Mouse (Mus musculus): ENCODE data around the gene Lcp2. TPM values are rescaled to one million over a fixed set of nuclear protein-coding genes. Genes with fewer than 3 reads are reported as not detected.
A peak's percentile ranks its signal among the peaks of the same experiment; 100 is the strongest.

The Lcp2 gene
- polyA plus RNA-seq, 1 experiment from 2014 or later, result 9.5 TPM

DNA sequence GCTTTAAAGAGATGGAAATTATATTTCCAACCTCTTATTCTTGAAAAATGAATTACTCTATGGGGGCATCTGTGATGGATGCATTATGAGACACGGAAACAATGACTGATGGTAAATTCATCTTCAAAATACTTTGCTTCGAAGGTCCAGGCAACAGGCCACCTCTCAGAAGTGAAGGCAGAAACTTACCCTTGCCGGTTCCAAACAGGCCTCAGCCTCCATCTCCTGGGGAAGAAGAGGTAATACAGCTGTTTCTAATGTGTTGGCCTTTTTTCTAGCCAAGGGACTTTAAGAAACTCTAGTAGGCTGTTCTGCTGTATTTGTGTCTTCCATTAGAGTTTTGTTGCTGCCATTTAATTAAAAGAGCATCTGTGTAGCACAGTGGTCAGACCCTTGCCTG lies 40.3 kb downstream of the Lcp2 start:
- ATAC-seq (ENCODE audit: low read depth), result no peak
- Histone ChIP-seq H3K9me3 (replicated peaks; ENCODE audit: control insufficient read depth, low read length) (no peaks in the 10 kb centered on the region), H3K4me3 (ENCODE audit: low read depth, low read length) (no peak overlapping the region), H3K9ac (ENCODE audit: low read depth, low read length) (no peak overlapping the region), H3K27me3 (ENCODE audit: control insufficient read depth, insufficient read depth, low read depth, low read length) (no peaks in the 10 kb centered on the region), H3K4me2 (ENCODE audit: low read depth, low read length) (no peak overlapping the region), H3K27ac (ENCODE audit: low read length) (no peak overlapping the region), H3K4me1 (ENCODE audit: control insufficient read depth, low read depth, low read length) (no peaks in the 10 kb centered on the region), H3K36me3 (ENCODE audit: control insufficient read depth, insufficient read depth) (no peaks in the 10 kb centered on the region)
- 54% methylated on average over 3 of the region's 3 CpGs for WGBS (ENCODE audit: insufficient replicate concordance)

DNA sequence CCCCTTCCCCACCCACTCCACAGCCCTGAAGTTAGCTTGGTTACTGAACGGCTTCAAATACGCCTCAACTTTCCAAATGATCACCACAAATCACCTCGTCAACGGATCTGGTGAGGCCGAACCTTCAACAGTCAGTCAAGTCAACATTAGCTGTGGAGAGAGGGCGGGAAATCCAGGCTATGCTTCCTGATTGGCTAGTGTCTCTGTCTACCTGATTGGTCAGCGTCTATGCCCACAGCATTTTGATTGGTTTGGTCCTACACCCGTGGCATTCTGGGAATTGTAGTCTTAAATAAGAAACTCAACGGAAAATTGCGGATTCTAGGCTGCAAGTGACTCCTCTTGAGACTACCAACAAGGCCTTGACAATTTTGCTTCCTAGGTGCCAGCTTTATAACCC lies 51.7 kb downstream of the Lcp2 start, which contains the start of gene 4930469K13Rik:
4930469K13Rik (minus strand) TSS at position 133 of the 400 bp plus-strand sequence.
- no peak within 1 kb of the TSS for H3K9ac ChIP-seq (ENCODE audit: low read depth, low read length)
- no peaks in the 10 kb centered on the region for H3K27me3 ChIP-seq (ENCODE audit: control insufficient read depth, insufficient read depth, low read depth, low read length)
- H3K27ac ChIP-seq (ENCODE audit: low read length), result no peak within 1 kb of the TSS
- no peak for ATAC-seq (ENCODE audit: low read depth)
- H3K4me3 ChIP-seq (ENCODE audit: low read depth, low read length), result no peak within 1 kb of the TSS
- H3K36me3 ChIP-seq (ENCODE audit: control insufficient read depth, insufficient read depth), result no peaks in the 10 kb centered on the region
- H3K4me2 ChIP-seq (ENCODE audit: low read depth, low read length), result no peak within 1 kb of the TSS
- WGBS (ENCODE audit: insufficient replicate concordance), result 64% methylated on average over 10 of the region's 10 CpGs
- no peaks in the 10 kb centered on the region for H3K4me1 ChIP-seq (ENCODE audit: control insufficient read depth, low read depth, low read length)
- H3K9me3 ChIP-seq (replicated peaks; ENCODE audit: control insufficient read depth, low read length), result no peaks in the 10 kb centered on the region

DNA sequence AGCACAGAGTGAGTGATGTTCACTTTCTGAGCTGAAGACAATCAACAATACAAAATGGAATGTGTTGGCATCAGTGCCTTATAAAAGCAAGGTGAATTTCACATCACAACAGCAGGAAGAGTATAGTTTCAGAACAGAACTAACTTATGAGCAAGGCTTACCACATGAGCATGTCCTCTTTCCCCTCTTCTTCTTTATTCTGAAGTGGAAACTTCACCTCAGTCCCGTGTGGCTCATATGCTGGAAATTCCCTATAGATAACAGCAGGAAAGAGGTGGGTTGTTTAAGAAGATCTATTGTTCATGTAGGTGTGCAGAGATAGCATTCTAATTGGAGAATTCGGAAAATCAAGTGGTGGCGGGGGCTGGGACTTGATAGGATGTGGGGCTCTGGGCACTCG lies 55.1 kb downstream of the Lcp2 start:
- no peaks in the 10 kb centered on the region for H3K4me1 ChIP-seq (ENCODE audit: control insufficient read depth, low read depth, low read length)
- no peak overlapping the region for H3K4me2 ChIP-seq (ENCODE audit: low read depth, low read length)
- no peak overlapping the region for H3K4me3 ChIP-seq (ENCODE audit: low read depth, low read length)
- H3K9me3 ChIP-seq (replicated peaks; ENCODE audit: control insufficient read depth, low read length), result no peaks in the 10 kb centered on the region
- no peaks in the 10 kb centered on the region for H3K36me3 ChIP-seq (ENCODE audit: control insufficient read depth, insufficient read depth)
- 57% methylated on average over 4 of the region's 4 CpGs for WGBS (ENCODE audit: insufficient replicate concordance)
- ATAC-seq (ENCODE audit: low read depth), result no peak
- no peak overlapping the region for H3K27ac ChIP-seq (ENCODE audit: low read length)
- no peak overlapping the region for H3K9ac ChIP-seq (ENCODE audit: low read depth, low read length)
- H3K27me3 ChIP-seq (ENCODE audit: control insufficient read depth, insufficient read depth, low read depth, low read length), result no peaks in the 10 kb centered on the region

DNA sequence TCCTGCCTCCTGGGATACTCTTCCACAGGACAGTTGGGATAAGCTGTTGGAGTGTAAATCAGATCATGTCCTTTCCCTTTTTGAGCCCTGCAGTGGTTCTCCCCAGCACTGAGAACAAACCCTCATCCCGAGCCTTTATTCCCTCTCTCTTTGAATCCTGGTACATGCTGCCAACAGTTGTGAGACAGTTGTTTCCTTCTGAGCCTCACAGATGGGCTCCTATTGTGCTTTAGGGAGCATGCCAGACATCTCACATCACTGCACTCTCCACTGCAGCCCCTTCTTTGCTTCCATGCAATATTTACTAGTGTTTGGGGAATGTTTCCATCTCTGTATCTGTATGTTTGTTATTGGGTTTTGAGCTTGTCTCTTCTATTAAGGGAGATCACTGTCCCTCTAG lies 58.2 kb downstream of the Lcp2 start:
- Histone ChIP-seq H3K36me3 (ENCODE audit: control insufficient read depth, insufficient read depth) (no peaks in the 10 kb centered on the region), H3K4me1 (ENCODE audit: control insufficient read depth, low read depth, low read length) (no peaks in the 10 kb centered on the region), H3K9me3 (replicated peaks; ENCODE audit: control insufficient read depth, low read length) (no peaks in the 10 kb centered on the region), H3K27ac (ENCODE audit: low read length) (no peak overlapping the region), H3K9ac (ENCODE audit: low read depth, low read length) (no peak overlapping the region), H3K4me2 (ENCODE audit: low read depth, low read length) (no peak overlapping the region), H3K27me3 (ENCODE audit: control insufficient read depth, insufficient read depth, low read depth, low read length) (no peaks in the 10 kb centered on the region), H3K4me3 (ENCODE audit: low read depth, low read length) (no peak overlapping the region)
- no peak for ATAC-seq (ENCODE audit: low read depth)
- WGBS (ENCODE audit: insufficient replicate concordance), result 43% methylated on average over 1 of the region's 1 CpGs

DNA sequence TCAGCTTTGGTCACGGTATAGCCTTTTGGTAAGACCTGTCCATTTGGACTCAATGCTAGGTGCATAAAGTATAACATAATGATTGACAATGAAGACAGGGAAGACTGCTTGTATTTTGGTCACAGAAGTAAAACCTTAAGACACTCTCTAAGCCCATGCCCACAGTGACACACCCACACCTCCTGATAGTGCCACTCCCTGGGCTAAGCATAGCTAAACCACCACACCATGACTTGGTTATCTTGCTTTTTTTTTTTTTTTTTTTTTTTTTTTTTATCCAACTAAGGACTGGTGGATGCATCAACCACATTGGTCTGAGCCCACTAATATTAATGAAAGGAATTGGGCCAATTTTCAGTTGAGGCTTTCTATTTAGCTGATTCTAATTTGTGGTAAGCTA lies 62.5 kb downstream of the Lcp2 start:
- no peak for ATAC-seq (ENCODE audit: low read depth)
- Histone ChIP-seq H3K9ac (ENCODE audit: low read depth, low read length) (no peak overlapping the region), H3K9me3 (replicated peaks; ENCODE audit: control insufficient read depth, low read length) (no peaks in the 10 kb centered on the region), H3K4me1 (ENCODE audit: control insufficient read depth, low read depth, low read length) (no peaks in the 10 kb centered on the region), H3K4me3 (ENCODE audit: low read depth, low read length) (no peak overlapping the region), H3K4me2 (ENCODE audit: low read depth, low read length) (no peak overlapping the region), H3K27ac (ENCODE audit: low read length) (no peak overlapping the region), H3K27me3 (ENCODE audit: control insufficient read depth, insufficient read depth, low read depth, low read length) (no peaks in the 10 kb centered on the region), H3K36me3 (ENCODE audit: control insufficient read depth, insufficient read depth) (no peaks in the 10 kb centered on the region)
- WGBS (ENCODE audit: insufficient replicate concordance), result 82% methylated on average over 1 of the region's 1 CpGs

DNA sequence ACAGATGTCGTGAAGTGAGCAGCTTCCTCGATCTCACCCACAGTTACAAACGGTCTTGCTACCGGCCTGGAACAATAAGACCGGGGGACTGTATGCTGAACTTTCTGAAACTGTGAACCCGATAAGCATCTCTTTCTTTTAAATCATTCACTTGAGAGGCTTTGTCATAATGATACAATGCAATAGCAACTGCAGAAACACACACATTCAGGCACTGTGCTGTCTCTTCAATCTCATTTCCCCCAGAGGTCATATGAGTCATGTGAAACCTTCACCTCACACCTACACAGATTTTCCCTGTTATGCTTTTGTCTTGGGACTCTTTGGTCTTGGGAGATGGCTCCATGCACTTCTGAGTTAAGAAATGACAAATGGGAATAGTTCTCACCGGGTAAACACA lies 65.2 kb downstream of the Lcp2 start:
- ATAC-seq (ENCODE audit: low read depth), result no peak
- no peaks in the 10 kb centered on the region for H3K4me1 ChIP-seq (ENCODE audit: control insufficient read depth, low read depth, low read length)
- no peak overlapping the region for H3K4me3 ChIP-seq (ENCODE audit: low read depth, low read length)
- no peaks in the 10 kb centered on the region for H3K9me3 ChIP-seq (replicated peaks; ENCODE audit: control insufficient read depth, low read length)
- no peak overlapping the region for H3K4me2 ChIP-seq (ENCODE audit: low read depth, low read length)
- H3K9ac ChIP-seq (ENCODE audit: low read depth, low read length), result no peak overlapping the region
- WGBS (ENCODE audit: insufficient replicate concordance), result 45% methylated on average over 7 of the region's 7 CpGs
- no peaks in the 10 kb centered on the region for H3K36me3 ChIP-seq (ENCODE audit: control insufficient read depth, insufficient read depth)
- H3K27me3 ChIP-seq (ENCODE audit: control insufficient read depth, insufficient read depth, low read depth, low read length), result no peaks in the 10 kb centered on the region
- no peak overlapping the region for H3K27ac ChIP-seq (ENCODE audit: low read length)

DNA sequence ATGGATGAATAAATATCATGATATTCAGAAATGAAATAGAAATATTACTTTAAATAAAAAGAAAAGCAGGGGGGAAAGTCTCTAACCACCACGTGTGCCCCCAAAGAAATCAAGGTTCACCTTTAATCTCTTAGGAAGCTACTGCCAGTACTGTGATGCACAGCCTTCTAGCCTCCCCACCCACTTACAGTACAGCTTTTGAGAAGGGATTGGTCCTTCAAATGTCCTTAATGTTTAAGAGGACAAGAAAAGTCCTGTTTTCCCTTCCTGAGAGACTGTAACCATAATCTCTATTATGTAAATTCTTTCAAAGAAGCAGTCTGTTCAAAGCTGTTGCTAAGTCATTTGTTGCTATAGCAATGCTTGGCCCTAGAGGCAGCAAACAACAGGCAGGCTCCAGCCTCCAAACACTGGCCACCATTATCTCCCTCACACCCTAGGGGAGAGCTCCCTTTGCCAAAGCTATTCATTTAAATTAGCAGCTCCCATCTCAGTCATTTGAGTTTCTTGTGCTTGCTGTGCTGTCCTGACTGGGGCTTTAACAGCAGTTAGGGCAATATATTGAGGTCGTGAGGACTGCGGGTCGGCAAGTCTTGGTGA lies 66.2 kb downstream of the Lcp2 start:
- whole genome bisulfite sequencing (ENCODE audit: insufficient replicate concordance), result 50% methylated on average over 4 of the region's 4 CpGs
- H3K9ac ChIP-seq (ENCODE audit: low read depth, low read length), result no peak overlapping the region
- H3K4me1 ChIP-seq (ENCODE audit: control insufficient read depth, low read depth, low read length), result no peaks in the 10 kb centered on the region
- no peak overlapping the region for H3K27ac ChIP-seq (ENCODE audit: low read length)
- no peaks in the 10 kb centered on the region for H3K9me3 ChIP-seq (replicated peaks; ENCODE audit: control insufficient read depth, low read length)
- H3K36me3 ChIP-seq (ENCODE audit: control insufficient read depth, insufficient read depth), result no peaks in the 10 kb centered on the region
- ATAC-seq (ENCODE audit: low read depth), result no peak
- no peak overlapping the region for H3K4me3 ChIP-seq (ENCODE audit: low read depth, low read length)
- H3K27me3 ChIP-seq (ENCODE audit: control insufficient read depth, insufficient read depth, low read depth, low read length), result no peaks in the 10 kb centered on the region
- H3K4me2 ChIP-seq (ENCODE audit: low read depth, low read length), result no peak overlapping the region

DNA sequence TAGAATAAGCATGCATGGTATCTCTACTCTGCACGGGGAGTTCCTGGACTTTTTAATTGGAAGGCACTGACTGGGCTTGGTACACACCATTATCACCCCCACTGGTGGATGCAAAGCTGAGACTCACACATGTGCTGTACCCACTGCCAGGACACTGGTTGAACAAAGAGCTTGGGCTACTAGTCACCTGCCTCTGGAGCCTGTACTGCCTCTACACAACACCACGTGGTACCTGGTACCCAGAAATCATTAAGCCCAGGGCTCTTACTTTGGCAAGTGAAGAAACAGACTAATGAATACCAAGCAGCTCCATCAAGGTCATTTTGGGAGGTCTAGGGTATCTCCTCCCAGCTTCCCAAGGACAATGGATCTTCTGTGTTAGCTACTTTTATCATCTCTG lies 67.0 kb downstream of the Lcp2 start:
- H3K4me3 ChIP-seq (ENCODE audit: low read depth, low read length), result no peak overlapping the region
- no peaks in the 10 kb centered on the region for H3K27me3 ChIP-seq (ENCODE audit: control insufficient read depth, insufficient read depth, low read depth, low read length)
- H3K9me3 ChIP-seq (replicated peaks; ENCODE audit: control insufficient read depth, low read length), result no peaks in the 10 kb centered on the region
- H3K27ac ChIP-seq (ENCODE audit: low read length), result no peak overlapping the region
- no peaks in the 10 kb centered on the region for H3K36me3 ChIP-seq (ENCODE audit: control insufficient read depth, insufficient read depth)
- H3K4me1 ChIP-seq (ENCODE audit: control insufficient read depth, low read depth, low read length), result no peaks in the 10 kb centered on the region
- no peak overlapping the region for H3K4me2 ChIP-seq (ENCODE audit: low read depth, low read length)
- WGBS (ENCODE audit: insufficient replicate concordance), result 52% methylated on average over 2 of the region's 2 CpGs
- ATAC-seq (ENCODE audit: low read depth), result no peak
- H3K9ac ChIP-seq (ENCODE audit: low read depth, low read length), result no peak overlapping the region

DNA sequence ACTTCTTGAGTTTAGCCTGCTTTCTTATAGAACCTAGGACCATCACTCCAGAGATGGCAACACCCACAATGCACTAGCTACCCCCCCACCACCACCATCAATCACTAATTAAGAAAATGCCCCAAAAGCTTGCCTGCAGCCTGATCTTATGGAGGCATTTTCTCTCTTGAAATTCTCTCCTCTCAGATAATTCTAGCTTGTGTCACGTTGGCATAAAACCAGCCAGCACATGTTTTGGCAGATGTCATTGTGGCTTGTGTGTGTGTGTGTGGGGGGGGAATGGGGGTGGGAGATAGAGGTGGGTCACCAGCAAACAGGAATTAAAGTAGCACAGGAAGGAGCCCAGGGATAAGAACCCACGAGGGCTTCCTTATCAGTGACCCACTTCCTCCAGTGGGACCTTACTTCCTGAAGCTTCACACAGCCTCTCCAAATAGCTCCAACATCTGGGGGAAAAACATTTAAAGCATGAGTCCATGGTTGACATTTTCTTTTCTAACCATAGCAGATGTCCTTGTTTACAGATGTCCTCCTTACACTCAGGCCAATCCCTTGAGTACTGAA lies 69.9 kb downstream of the Lcp2 start:
- 4% methylated on average over 2 of the region's 2 CpGs for WGBS (ENCODE audit: insufficient replicate concordance)
- no peaks in the 10 kb centered on the region for H3K36me3 ChIP-seq (ENCODE audit: control insufficient read depth, insufficient read depth)
- ATAC-seq (ENCODE audit: low read depth), result peak; percentile 41

More for the DNA sequence above, 69.9 kb downstream of the Lcp2 start:
- H3K9ac ChIP-seq (ENCODE audit: low read depth, low read length), result no peak overlapping the region
- no peaks in the 10 kb centered on the region for H3K9me3 ChIP-seq (replicated peaks; ENCODE audit: control insufficient read depth, low read length)
- no peaks in the 10 kb centered on the region for H3K4me1 ChIP-seq (ENCODE audit: control insufficient read depth, low read depth, low read length)
- H3K4me2 ChIP-seq (ENCODE audit: low read depth, low read length), result no peak overlapping the region
- no peak overlapping the region for H3K4me3 ChIP-seq (ENCODE audit: low read depth, low read length)
- no peaks in the 10 kb centered on the region for H3K27me3 ChIP-seq (ENCODE audit: control insufficient read depth, insufficient read depth, low read depth, low read length)
- no peak overlapping the region for H3K27ac ChIP-seq (ENCODE audit: low read length)
